Mouse (Mus musculus): ENCODE measurements at regions not wholly inside any gene's neighbourhood (a gene's known extent, or its start where the extent isn't known, plus 50 kb on each side); places are given as distances from the start of the nearest gene placed in this dataset.

DNA sequence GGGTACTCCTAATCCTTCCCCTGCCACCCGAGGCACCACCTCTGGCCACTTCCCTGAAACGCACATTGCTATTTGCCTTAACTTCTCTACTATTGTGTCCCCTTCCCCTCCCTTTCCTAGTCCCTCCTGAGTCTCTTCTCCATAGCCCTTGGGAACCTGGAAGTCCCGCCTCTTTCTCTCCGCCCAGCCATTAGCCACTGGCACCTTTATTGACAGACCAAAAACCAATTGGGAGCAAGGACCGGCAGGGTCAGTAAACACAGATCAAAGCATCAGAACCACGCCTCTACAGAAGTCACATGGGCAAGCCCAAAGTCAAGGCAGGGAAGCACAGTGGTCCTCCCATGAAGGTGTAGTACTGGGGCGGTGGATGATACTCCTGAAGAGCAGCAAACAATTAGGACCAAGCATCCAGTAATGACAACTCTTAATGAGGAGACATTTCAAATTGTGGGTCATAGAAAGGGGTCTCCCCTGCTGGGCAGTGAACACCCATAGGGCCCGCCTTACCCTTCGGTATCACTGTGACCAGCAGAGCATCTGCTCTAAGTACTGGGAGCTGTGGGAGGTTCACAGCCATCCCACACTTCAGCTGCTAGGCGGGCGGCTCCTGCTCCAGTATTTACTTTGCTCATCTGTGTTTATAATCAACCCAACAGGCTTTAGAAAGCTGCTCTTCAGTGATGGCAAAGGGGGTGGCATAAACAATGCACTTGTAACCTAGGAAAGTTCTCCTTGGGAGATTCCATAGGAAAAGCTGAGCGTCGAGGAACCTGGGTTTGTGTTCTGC lies 226.5 kb upstream of the Mphosph6 start:
- DNase-seq: no peak

DNA sequence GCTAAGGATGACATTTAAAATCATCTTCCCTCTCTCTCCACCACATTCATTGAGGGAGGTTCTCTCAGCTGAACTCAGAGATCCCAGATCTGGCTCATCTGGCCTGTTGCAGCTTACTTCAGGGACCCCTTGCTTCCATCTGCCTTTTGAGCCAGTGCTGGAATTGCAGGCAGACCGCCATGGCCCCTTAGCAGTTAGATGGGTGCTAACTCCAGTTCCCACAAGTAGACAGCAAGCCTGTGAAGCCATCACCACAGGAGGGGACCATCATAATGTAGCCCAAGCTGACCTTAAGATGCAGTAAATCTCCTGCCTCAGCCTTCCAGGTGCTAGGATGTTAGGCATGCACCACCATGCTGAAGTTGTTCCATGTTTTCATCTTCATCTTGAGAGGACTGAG lies 221.7 kb upstream of the Mphosph6 start:
- DNase-seq: no peak

DNA sequence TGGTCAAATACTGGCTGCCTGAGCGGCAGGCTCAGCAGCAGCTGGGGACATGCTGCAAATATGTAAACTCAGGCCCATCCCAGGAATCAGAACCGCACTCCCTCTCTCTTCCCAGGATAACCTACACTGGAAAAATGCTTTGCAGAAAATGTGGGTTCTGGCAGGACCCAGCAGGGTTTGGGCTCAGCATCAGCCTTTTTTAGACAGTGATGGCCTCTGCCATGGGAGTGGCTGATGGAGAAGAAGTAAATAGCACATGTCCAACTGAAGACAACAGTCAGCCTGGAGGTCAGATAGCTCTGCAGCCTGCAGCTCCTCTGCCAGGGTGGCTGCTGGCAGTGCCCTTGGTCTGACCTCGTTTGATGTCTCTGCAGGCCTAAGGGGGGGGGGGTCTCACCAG lies 220.2 kb upstream of the Mphosph6 start:
- DNase-seq: no peak

DNA sequence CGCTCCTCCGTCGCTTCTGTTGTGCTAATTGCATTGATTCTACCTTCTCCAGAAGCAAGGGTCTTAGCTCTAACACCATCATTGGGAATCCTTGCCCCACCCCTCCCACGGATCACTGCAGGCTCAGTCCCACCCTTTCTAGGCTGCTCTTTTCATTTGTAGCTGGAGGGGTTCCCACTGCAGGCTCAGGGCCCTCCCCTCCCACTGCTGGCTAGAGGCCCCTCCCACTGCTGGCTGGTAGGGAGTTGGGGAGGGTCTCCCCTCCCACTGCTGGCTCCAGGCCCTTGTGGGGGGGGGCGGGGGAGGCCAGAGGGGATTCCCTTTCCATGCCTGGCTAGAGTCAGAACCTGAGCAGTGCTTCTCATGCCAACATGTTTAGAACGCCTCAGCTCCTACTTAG lies 215.5 kb upstream of the Mphosph6 start:
- no peak for DNase-seq

DNA sequence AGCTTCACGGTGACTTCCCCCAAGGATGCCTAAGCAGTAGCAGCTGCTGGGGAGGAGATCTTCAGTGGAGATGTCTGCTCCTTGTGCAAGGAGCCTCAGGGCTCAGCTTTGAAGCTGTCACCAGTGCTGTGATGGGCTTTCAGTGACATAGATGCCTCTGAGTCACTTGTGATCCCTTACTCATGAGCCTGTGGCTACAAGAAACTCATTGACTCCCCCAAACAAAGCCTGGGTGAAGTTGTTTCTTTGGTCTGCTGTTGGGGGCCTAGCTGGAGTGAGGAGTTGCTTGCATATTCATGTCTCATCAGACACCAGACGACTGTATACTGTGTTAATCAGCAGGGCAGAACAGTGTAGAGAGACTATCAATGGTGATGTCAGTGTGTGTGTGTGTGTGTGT lies 203.4 kb upstream of the Mphosph6 start:
- no peak for DNase-seq

GRCm38 (mm10) chr8:118004391-118004851 lies 202.7 kb upstream of the Mphosph6 start:
- DNase-seq: no peak

DNA sequence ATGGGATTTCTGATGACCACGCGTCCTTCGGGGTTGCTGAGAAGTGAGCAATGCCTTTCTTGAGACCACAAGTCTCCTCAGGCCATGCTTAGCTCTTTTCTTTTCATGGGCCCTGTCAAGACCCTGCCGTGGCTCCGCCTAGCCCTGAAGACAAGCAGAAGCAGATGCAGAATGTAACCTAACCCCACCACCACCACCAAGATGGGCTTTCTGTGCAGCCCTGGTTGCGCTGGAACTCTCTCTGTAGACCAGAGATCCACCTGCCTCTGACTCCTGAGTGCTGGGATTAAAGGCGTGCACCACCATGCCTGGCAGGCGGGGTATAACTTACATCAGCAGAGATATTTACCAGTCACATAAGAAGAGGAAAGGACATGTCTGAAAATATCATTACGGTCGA lies 199.4 kb upstream of the Mphosph6 start:
- no peak for DNase-seq

- DNase-seq: no peak
Measured at GRCm38 (mm10) chr8:117991826-117992225, 190.1 kb upstream of the Mphosph6 start.

GRCm38 (mm10) chr8:117988781-117989180 lies 187.0 kb upstream of the Mphosph6 start:
- no peak for DNase-seq

DNA sequence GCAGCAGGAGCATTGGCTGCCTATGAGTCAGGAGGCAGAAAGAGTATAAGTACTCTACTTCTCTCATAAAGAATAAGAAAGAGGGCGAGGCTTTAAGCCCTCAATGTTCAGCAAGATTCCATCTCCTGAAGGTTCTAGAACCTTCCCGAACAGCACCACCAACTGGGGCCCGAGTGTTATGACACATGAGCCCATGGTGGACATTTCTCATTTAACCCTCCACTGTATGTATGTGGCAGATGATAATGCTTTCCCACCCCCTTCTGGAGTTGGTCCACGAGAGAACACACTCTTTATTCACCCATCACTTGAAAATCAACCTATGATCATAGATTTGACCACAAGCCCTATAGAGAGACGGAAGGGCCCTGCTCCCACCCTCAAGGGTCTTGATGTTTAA lies 166.6 kb upstream of the Mphosph6 start:
- DNase-seq: no peak

DNA sequence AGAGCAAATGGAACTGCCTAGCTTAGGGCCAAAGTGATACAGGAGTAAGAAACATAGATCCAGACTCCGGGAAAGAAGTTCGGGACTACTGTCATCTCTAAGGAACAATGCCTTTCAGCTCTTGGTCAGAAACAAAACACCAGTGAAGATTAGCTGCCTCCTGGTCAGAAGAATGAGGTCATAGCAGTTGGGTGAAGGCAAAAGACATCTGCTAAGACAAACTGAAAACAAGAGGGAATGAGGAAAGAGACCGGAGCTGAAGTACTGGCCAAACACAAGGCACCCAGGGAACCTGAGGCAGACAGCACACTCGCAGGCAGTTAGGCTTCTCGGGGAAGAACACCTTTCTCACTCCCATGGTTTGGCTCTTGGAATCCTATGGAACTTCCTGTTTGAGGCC lies 164.8 kb upstream of the Mphosph6 start:
- no peak for DNase-seq

GRCm38 (mm10) chr8:117963426-117963825 lies 161.7 kb upstream of the Mphosph6 start:
- peak; percentile 41 for DNase-seq

GRCm38 (mm10) chr8:117962666-117963065 lies 160.9 kb upstream of the Mphosph6 start:
- DNase-seq: peak; percentile 15

DNA sequence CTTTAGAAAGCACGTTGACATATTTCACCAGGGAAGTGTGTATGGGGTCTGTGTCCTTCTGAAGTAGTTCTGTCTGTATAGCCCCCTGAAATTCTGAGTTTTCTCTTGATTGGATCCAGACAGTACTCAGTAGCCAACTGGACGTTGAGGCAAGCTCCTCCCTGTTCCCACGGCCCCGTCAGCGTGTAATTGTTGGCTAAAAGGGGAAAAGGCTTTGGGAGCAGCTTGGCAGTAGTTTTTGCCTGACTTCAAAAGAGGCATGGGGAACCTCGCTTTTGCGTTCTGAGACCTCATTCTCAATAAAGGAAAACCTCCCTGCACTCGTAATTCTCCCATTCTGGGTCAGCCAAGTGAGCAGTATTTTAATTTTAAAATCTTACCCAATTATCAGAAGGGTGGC lies 157.8 kb upstream of the Mphosph6 start:
- DNase-seq: no peak

DNA sequence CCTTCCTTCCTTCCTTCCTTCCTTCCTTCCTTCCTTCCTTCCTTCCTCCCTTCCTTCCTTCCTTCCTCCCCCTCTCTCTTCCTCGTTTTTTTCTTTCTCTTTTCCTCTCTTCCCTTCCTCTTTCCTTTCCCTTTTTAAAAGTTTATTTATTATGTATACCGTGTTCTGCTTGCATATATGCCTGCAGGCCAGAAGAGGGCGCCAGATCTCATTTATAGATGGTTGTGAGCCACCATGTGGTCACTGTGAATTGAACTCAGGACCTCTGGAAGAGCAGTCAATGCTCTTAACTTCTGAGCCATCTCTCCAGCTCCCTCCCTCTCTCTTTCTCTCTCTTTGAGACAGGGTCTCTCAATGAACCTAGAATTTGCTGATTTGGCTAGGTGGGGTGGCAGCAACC lies 157.2 kb upstream of the Mphosph6 start:
- no peak for DNase-seq

GRCm38 (mm10) chr8:117951656-117952055 lies 149.9 kb upstream of the Mphosph6 start:
- DNase-seq: no peak

- no peak for DNase-seq
Measured at GRCm38 (mm10) chr8:117946540-117946939, 144.8 kb upstream of the Mphosph6 start.

- no peak for DNase-seq
Measured at GRCm38 (mm10) chr8:117934566-117935094, 132.9 kb upstream of the Mphosph6 start.

GRCm38 (mm10) chr8:117930687-117931086 lies 128.9 kb upstream of the Mphosph6 start:
- DNase-seq: peak; percentile 25

DNA sequence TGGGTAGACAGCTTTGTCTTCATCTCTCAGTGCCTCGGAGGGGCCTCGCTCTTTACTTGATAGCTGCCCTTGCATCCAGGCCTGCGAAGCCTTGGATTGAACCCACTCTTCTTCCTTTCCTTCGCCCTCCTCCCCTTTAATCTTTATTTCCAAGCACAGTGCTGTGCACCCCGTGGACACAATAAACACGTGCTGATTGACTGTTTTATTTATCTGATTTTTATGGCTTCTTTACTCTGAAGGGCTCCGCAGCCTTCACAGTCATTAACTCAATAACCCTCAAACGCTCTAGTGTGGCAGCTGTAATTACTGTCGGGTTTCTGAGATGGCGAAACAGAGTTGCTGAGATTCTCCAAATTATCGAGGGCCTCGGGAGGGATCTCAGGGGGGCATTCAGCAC lies 127.9 kb upstream of the Mphosph6 start:
- DNase-seq: no peak

GRCm38 (mm10) chr8:117923296-117923695 lies 121.6 kb upstream of the Mphosph6 start:
- DNase-seq: no peak

DNA sequence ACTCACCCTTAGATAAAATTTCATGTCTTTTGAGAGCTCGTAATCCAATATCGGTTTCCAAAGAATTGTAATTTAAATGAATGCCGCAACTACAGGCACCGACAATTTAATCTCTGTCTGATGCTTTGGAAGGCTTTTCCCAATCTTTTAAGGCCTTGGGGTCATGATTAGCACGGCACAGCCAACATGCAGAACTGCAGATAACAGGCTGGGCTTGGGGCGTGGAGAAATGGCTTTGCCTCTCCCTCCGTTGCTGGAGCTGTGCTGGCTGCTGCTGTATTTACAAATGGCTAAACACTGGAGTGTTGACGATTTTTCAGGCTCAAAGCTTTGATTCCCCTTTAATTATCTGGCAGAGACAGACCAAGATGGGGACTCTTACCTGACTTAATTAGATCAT lies 101.3 kb upstream of the Mphosph6 start:
- DNase-seq: no peak

- DNase-seq: no peak
Measured at GRCm38 (mm10) chr8:117899892-117900291, 98.1 kb upstream of the Mphosph6 start.

DNA sequence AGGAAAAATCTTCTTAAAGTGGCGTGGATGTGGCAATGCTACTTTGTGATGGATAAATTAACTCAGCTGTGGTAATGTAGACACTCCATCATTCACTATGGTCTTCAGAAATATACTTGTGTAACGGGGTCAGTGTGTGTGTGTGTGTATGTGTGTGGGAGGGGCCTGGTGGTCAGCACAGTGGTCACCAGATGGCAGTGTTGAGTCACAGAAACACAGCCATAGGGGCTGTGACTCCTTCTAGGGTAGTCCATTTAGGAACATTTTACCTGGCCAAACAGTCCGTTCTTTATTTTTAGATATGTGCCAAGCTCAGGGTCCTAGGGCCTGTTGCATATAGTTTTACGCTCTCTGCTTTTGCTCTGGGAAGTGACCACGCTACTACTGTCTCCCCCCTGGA lies 96.3 kb upstream of the Mphosph6 start:
- no peak for DNase-seq

- DNase-seq: no peak
Measured at GRCm38 (mm10) chr8:117894861-117895260, 93.1 kb upstream of the Mphosph6 start.
